Mouse (Mus musculus) kidney, embryonic 16.5 days (tissue): ENCODE measurements around the gene Grid2ip. TPM values are rescaled to one million over a fixed set of nuclear protein-coding genes. Genes with fewer than 3 reads are reported as not detected.

Experiments used
- ATAC-seq: fragments of 200-750 bp; cut with Nextera tagmentation; 2 replicates; pipeline ENCODE4 v1.8.0; 2017; ENCODE audit warnings: moderate TSS enrichment; ENCODE audit not compliant: low FRiP score, low TSS enrichment
- H3K27ac ChIP-seq: fragments of 300-500 bp; sonication (generic); 2 replicates; pipeline ENCODE4 v1.5.1; 2014; ENCODE audit warnings: low read length
- H3K27me3 ChIP-seq: fragments of 300-500 bp; sonication (generic); 2 replicates; pipeline ENCODE4 v1.6.1; 2014; ENCODE audit warnings: low read length, control low read depth, mixed read lengths; ENCODE audit not compliant: insufficient read depth
- H3K36me3 ChIP-seq: fragments of 300-500 bp; sonication (generic); 2 replicates; pipeline ENCODE4 v1.6.1; 2014; ENCODE audit warnings: low read length, control low read depth, mixed read lengths; ENCODE audit not compliant: insufficient read depth
- H3K4me1 ChIP-seq: fragments of 300-500 bp; sonication (generic); 2 replicates; pipeline ENCODE4 v1.6.1; 2014; ENCODE audit warnings: low read length, control low read depth, mixed read lengths; ENCODE audit not compliant: insufficient read depth
- H3K4me2 ChIP-seq: fragments of 300-500 bp; sonication (generic); replicated peaks from 2 replicates; pipeline ENCODE4 v1.6.1; 2014; ENCODE audit warnings: low read depth, low read length
- H3K4me3 ChIP-seq: fragments of 300-500 bp; sonication (generic); 2 replicates; pipeline ENCODE4 v1.5.1; 2014; ENCODE audit warnings: mild to moderate bottlenecking, low read length
- H3K9ac ChIP-seq: fragments of 300-500 bp; sonication (generic); replicated peaks from 2 replicates; pipeline ENCODE4 v1.6.1; 2014; ENCODE audit warnings: low read length
- H3K9me3 ChIP-seq: fragments of 300-500 bp; sonication (generic); 2 replicates; pipeline ENCODE4 v1.6.1; 2016; ENCODE audit warnings: low read length, control low read depth
- WGBS: fragments of 180-500 bp; shearing (Covaris S2); extraction: QIAGEN DNeasy Blood & Tissue Kit; methylation state at CpG from one replicate; pipeline ENCODE4 v1.1.7; 2014; 5-methylcytosine and 5-hydroxymethylcytosine counted together
- polyA plus RNA-seq: library from polyadenylated mRNA; unstranded; fragments of >200 nt; fragmentation: Nextera tagmentation; extraction: Ambion mirVana; gene quantifications from 2 replicates; pipeline ENCODE4 v1.2.1, GENCODE M21; 2015

Grid2ip gene
- polyA plus RNA-seq = 0.05 and 0.07 TPM in 2 replicates

DNA sequence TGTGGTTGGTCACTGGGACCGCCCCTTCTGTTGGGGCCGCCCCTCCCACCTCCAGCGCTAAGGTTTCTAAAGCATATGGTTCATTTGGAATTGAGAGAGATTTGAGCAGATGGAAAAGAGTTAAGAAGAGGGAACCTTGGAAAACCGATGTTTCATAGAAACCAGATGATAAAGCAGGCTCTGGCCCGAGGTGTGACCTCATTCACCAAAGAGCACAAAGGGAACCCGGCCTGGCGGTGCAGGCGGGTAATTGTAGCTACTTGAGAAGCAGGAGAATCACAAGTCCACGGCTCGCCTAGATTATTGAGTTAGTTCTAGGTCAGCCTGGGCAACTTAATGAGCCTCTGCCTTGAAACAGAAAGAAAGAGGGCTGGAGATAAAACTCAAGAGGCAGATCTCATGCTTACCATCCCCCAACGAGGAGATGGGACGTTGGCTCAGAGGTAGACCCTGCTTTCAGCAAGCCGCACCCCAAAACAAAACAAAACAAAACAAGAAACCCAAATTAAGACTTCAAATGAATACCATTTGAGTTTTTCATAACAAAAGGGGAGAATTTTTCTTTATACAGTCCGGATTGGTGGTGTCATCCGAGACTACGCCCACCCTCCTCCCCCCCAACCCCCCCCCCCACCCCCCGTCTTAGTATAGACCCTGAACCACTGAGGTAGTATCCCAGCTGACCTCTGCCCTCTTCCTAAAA is at the start of gene Grid2ip:
Gene Grid2ip, plus strand, starts transcription at position 653 of the 703 bp plus-strand sequence.
- no peaks in the 10 kb centered on the region for H3K4me1 ChIP-seq
- H3K4me2 ChIP-seq = peak within 1 kb of the TSS; percentile 38
- peak within 1 kb of the TSS; percentile 8; the same call in 1 of the 2 replicates for H3K4me3 ChIP-seq
- no peak for ATAC-seq
- 0 out of 2 replicates have a peak, but pooled peaks cover 6% of the 10 kb centered on the region for H3K9me3 ChIP-seq
- H3K27ac ChIP-seq = no peak within 1 kb of the TSS
- 0 out of 2 replicates have a peak within 1 kb of the TSS, but pooled peaks have one; percentile 13 for H3K9ac ChIP-seq
- H3K27me3 ChIP-seq = peaks cover 31% of the 10 kb centered on the region
- no peaks in the 10 kb centered on the region for H3K36me3 ChIP-seq
- 21% methylated on average over 17 of the region's 17 CpGs for WGBS

DNA sequence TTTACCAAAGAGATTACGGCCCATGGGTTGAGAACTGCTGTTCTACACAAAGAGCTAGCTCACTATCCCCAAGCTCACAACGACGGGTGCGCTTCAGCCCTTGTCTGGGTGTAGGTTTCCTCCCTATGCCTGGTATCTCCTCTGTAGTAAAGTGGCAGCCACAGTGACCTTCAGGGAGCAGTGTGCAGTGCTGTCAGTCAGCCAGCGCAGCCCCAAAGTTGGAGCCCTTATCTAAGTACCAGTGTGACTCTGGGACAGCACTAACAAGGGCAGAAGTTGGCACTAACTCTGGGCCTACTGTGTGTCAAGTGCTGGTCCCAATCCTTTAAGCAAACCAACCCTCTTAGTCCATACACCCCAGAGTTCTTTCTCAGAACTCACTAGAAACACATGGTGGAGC is 48.3 kb upstream of the Grid2ip start:
- H3K27me3 ChIP-seq = no peaks in the 10 kb centered on the region
- 88% methylated on average over 5 of the region's 5 CpGs for WGBS
- H3K9ac ChIP-seq = no peak overlapping the region
- no peaks in the 10 kb centered on the region for H3K9me3 ChIP-seq
- H3K27ac ChIP-seq = no peak overlapping the region
- H3K4me3 ChIP-seq = no peak overlapping the region
- peaks cover 71% of the 10 kb centered on the region for H3K36me3 ChIP-seq
- peaks cover 12% of the 10 kb centered on the region for H3K4me1 ChIP-seq
- no peak overlapping the region for H3K4me2 ChIP-seq
- no peak for ATAC-seq

DNA sequence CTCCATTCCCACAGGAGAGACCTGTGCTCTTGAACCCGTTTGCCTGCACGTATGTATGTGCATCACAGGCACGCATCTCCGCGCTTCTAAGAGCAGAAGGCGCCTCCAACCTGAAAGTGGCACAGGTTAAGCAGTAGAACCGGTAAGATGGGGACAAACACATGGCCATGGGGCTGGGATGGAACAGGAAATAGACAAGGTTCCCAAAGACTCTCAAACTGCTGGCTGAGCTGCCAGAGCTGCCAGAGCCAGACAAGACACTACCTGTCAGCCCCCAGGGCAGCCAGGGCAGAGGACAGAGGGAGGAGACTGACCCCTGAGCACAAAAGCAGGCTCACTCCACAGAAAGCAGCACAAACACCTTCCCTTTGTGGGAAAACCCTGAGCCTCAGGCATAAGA is 47.2 kb upstream of the Grid2ip start:
- Histone ChIP-seq H3K9me3 (no peaks in the 10 kb centered on the region), H3K9ac (no peak overlapping the region), H3K36me3 (peaks cover 69% of the 10 kb centered on the region), H3K4me2 (no peak overlapping the region), H3K4me1 (peaks cover 14% of the 10 kb centered on the region), H3K27ac (no peak overlapping the region), H3K4me3 (no peak overlapping the region), H3K27me3 (no peaks in the 10 kb centered on the region)
- WGBS = 98% methylated on average over 7 of the region's 7 CpGs
- ATAC-seq = no peak

DNA sequence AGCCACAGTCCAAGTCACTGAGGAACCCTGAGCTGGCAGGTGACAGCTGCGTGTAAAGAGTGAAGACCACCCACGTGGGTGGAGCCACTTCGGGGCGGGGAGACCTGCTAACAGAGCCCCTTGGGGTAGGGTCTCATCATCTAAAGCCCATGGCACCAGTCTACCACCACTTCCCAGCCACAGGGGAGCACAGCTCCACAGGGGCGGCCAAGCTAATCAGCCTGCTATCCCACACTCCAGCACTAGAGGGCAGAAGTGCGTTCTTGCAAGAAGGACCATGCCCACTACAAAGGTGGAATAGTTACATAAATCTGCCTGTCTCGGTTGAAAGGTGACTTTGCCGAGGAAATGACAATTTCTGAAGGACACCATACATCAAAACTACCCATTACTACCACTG is 45.3 kb upstream of the Grid2ip start:
- peaks cover 54% of the 10 kb centered on the region for H3K36me3 ChIP-seq
- ATAC-seq = no peak
- 60% methylated on average over 8 of the region's 8 CpGs for WGBS

DNA sequence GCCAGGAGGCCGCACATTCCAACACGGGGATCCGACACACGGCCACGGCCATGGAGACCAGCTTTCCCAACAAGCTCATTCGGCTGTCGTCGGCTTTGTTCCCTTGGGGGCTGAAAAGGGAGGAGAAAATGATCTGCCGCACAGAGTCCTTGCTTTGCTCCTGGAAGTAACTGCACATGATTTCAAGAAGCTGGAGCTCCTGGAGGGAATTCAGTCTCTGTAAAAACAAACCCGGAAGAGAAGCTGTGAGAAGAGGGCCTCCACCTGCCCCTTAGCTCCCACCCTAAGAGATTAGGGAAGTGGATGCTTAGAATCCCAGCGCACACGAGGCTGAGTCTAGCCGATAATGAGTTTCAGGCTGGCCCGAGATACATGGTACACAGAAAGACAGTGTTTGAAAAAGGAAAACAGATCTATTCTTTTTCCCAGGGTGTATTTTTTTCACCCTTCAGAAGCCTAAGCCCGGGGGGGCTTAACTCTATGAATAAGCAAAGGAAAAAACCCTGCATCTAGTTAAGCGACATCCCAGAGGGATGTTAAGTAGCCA is 42.9 kb upstream of the Grid2ip start:
- H3K27me3 ChIP-seq = no peaks in the 10 kb centered on the region
- ATAC-seq = no peak
- H3K4me3 ChIP-seq = peak overlapping the region; percentile 89
- no peaks in the 10 kb centered on the region for H3K9me3 ChIP-seq
- WGBS = 2% methylated on average over 16 of the region's 16 CpGs
- H3K4me1 ChIP-seq = peaks cover 16% of the 10 kb centered on the region
- H3K9ac ChIP-seq = peak overlapping the region; percentile 95
- H3K4me2 ChIP-seq = peak overlapping the region; percentile 77
- peaks cover 50% of the 10 kb centered on the region for H3K36me3 ChIP-seq
- peak overlapping the region; percentile 90 for H3K27ac ChIP-seq

More for the DNA sequence above, 45.3 kb upstream of the Grid2ip start:
- Histone ChIP-seq H3K27me3 (no peaks in the 10 kb centered on the region), H3K27ac (no peak overlapping the region), H3K4me2 (no peak overlapping the region), H3K9ac (no peak overlapping the region), H3K4me1 (peaks cover 16% of the 10 kb centered on the region), H3K9me3 (no peaks in the 10 kb centered on the region), H3K4me3 (no peak overlapping the region)

DNA sequence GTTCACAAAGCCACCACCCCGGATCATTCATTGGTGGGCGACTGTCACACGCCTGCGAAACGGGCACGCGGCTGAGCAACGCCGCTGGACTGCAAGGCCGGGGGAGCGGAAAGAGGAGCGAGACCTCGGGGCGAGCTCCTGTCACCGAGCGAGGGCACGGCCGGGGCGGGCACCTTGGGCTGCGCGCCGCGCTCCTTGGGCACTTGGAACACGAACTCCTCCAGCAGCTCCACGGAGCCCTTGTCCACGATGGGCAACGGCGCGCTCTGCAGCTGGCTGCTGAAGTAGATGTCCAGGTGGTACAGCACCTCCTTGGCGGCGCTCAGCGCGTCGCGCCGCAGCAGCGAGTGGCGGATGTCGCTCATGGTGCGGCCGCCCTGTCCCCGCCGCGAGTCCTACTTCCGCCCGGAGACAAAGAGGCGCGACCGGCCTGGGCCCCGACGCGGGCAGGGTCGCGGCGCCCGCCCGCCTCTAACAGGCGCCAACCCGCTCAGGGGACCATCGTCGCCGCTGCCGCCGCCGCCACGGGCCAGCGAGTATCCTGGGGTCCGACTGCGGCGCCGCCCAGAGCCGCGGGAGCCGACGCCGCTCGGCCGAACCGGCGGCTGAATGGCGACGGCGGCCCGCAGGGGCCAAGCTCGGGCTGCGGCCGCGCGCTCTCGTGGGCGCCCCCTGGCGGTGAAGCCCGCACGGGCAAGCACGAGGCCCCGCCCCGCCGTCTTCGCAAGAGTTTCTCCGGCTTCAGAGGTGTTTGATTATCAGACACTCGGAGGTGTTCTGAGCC is 42.2 kb upstream of the Grid2ip start, which contains the start of gene E130309D02Rik:
Gene E130309D02Rik, minus strand, starts transcription at position 631 of the 784 bp plus-strand sequence.
- ATAC-seq = peak; percentile 86
- H3K27ac ChIP-seq = peak within 1 kb of the TSS; percentile 90
- H3K4me3 ChIP-seq = peak within 1 kb of the TSS; percentile 89
- no peaks in the 10 kb centered on the region for H3K27me3 ChIP-seq
- H3K9ac ChIP-seq = peak within 1 kb of the TSS; percentile 95
- peak within 1 kb of the TSS; percentile 77 for H3K4me2 ChIP-seq
- WGBS = under 1% methylated on average over 101 of the region's 101 CpGs
- H3K9me3 ChIP-seq = no peaks in the 10 kb centered on the region
- peaks cover 16% of the 10 kb centered on the region for H3K4me1 ChIP-seq
- peaks cover 49% of the 10 kb centered on the region for H3K36me3 ChIP-seq

DNA sequence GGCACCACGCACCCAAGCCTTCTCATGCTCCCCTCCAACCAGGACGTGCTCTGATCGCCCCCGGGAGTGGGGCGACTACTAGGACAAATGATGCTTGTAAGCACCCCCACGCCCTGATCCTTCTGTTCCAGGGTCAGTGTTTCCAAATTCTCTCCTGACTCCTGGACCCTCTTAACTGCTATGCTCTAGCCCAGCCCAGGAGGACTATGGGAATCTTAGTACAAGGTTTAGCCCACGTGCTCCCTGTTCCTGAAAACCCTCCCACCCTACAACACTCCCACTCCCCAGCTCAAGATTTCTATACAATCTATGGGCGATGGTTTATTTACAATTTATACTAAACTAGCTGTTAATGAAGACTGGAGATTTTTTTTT is 41.6 kb upstream of the Grid2ip start:
- ATAC-seq = no peak; the same call in 1 of the 2 replicates
- Histone ChIP-seq H3K4me3 (peak overlapping the region; percentile 89), H3K9ac (peak overlapping the region; percentile 95), H3K4me2 (peak overlapping the region; percentile 77), H3K9me3 (no peaks in the 10 kb centered on the region), H3K36me3 (peaks cover 49% of the 10 kb centered on the region), H3K27me3 (no peaks in the 10 kb centered on the region), H3K4me1 (peaks cover 16% of the 10 kb centered on the region), H3K27ac (no peak overlapping the region)
- WGBS = 13% methylated on average over 8 of the region's 8 CpGs

DNA sequence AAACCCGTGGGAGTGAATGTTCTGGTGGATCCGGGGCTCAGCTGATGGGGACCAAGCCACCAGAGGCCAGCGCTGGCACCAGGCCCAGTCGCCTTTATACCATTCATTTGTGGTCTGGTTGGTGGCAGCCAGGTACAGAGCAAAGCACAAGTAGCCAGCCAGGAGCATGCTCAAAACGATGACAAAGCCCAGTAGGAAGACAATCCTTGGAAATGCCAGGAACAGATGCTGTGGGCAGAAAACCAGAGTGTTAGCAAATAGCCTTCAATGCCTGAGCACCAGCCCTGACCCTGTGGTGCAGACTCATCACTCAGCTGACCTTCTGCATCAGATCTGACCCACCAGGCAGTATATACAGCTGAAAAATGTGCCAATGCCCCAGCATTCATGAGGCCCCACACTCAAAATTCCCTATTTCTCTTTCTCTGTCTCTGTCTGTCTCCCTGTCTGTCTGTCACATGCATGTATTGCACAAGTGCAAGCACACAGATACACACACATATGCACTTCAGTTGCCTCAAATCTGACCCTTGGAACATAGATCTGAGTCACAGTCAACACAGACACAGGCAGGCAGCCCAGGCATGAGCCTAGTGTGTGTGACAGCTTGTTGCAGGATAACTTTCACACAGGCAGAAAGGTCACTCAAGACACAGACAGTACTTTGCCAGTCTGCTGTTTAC is 40.4 kb upstream of the Grid2ip start:
- no peak overlapping the region for H3K9ac ChIP-seq
- H3K4me3 ChIP-seq = no peak overlapping the region
- no peaks in the 10 kb centered on the region for H3K9me3 ChIP-seq
- H3K27ac ChIP-seq = no peak overlapping the region
- H3K4me2 ChIP-seq = no peak overlapping the region
- ATAC-seq = no peak
- H3K4me1 ChIP-seq = peaks cover 16% of the 10 kb centered on the region
- H3K36me3 ChIP-seq = peaks cover 56% of the 10 kb centered on the region
- WGBS = 89% methylated on average over 5 of the region's 5 CpGs
- no peaks in the 10 kb centered on the region for H3K27me3 ChIP-seq

DNA sequence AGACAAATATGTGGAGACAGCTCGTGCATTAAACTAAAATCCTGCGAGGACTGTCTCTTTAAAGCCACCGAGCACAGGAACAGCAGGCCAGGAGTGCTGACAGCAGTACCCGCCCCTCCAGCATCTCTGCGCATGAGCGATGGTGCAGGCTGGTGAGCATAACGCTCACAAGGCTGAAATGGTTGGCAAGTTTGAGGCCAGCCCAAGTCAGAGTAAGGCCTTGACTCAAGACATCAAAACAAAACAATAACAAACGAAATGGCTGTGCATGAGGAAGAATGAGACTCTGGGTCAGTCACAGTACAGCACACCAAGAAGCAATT is 39.9 kb upstream of the Grid2ip start:
- Histone ChIP-seq H3K4me1 (peaks cover 16% of the 10 kb centered on the region), H3K27me3 (no peaks in the 10 kb centered on the region), H3K4me2 (no peak overlapping the region), H3K36me3 (peaks cover 55% of the 10 kb centered on the region), H3K9ac (no peak overlapping the region), H3K4me3 (no peak overlapping the region), H3K27ac (no peak overlapping the region), H3K9me3 (no peaks in the 10 kb centered on the region)
- no peak for ATAC-seq
- 57% methylated on average over 8 of the region's 8 CpGs for WGBS
